Mouse (Mus musculus) gastrocnemius, adult 8-10 months (tissue): ENCODE measurements around the gene Lrrc32. TPM values are rescaled to one million over a fixed set of nuclear protein-coding genes. Genes with fewer than 3 reads are reported as not detected.
A peak's percentile ranks its signal among the peaks of the same experiment; 100 is the strongest.

Source experiments
- DNase-seq, 2 experiments: peaks; one replicate each; pipeline ENCODE4 v3.0.0; 2022; ENCODE audit warnings: low spot score in 2 of 2
- total RNA-seq, 4 experiments: library from RNA; stranded (reverse); gene quantifications; 2 replicates each; pipeline ENCODE4 v1.2.4; 2022

Lrrc32 gene
- 1 to 10 TPM; 2.4 to 6.1 (median 2.9) TPM for total RNA-seq

GRCm38 (mm10) chr7:98489131-98489530 lies at the start of gene Lrrc32:
Gene Lrrc32 (plus strand): TSS chr7:98489283.
- DNase-seq, result no peak

- no peak for DNase-seq
These were observed 49.1 kb upstream of the Lrrc32 start, which contains the start of gene Gucy2d for GRCm38 (mm10) chr7:98439956-98440466. Gene Gucy2d (plus strand): TSS chr7:98440416.

GRCm38 (mm10) chr7:98446873-98447272 lies 42.2 kb upstream of the Lrrc32 start:
- DNase-seq, result no peak

GRCm38 (mm10) chr7:98447585-98448308 lies 41.3 kb upstream of the Lrrc32 start:
- DNase-seq, result no peak

GRCm38 (mm10) chr7:98448309-98448630 lies 40.8 kb upstream of the Lrrc32 start:
- DNase-seq, result no peak

GRCm38 (mm10) chr7:98449696-98450095 lies 39.4 kb upstream of the Lrrc32 start:
- DNase-seq, result no peak

- DNase-seq, result no peak
These were observed 34.5 kb upstream of the Lrrc32 start for GRCm38 (mm10) chr7:98454397-98455120.

- no peak for DNase-seq
These were observed 28.8 kb upstream of the Lrrc32 start for GRCm38 (mm10) chr7:98460319-98460718.

- DNase-seq, result no peak
These were observed 20.0 kb upstream of the Lrrc32 start for GRCm38 (mm10) chr7:98469089-98469488.

GRCm38 (mm10) chr7:98472529-98472928 lies 16.6 kb upstream of the Lrrc32 start:
- no peak for DNase-seq

- no peak for DNase-seq
These were observed 14.5 kb upstream of the Lrrc32 start for GRCm38 (mm10) chr7:98474558-98474957.

GRCm38 (mm10) chr7:98477153-98477552 lies 11.9 kb upstream of the Lrrc32 start:
- DNase-seq, result no peak

- DNase-seq, result no peak
These were observed 8.6 kb upstream of the Lrrc32 start for GRCm38 (mm10) chr7:98480481-98480880.

- peak; percentile 71 to 72 for DNase-seq
These were observed 7.9 kb upstream of the Lrrc32 start for GRCm38 (mm10) chr7:98481066-98481734.

GRCm38 (mm10) chr7:98481861-98482260 lies 7.2 kb upstream of the Lrrc32 start:
- no peak for DNase-seq

- DNase-seq, result no peak
These were observed 6.4 kb upstream of the Lrrc32 start for GRCm38 (mm10) chr7:98482551-98483267.

GRCm38 (mm10) chr7:98483268-98483607 lies 5.8 kb upstream of the Lrrc32 start:
- DNase-seq, result no peak

GRCm38 (mm10) chr7:98484878-98485277 lies 4.2 kb upstream of the Lrrc32 start:
- no peak for DNase-seq

GRCm38 (mm10) chr7:98485508-98485907 lies 3.6 kb upstream of the Lrrc32 start:
- no peak for DNase-seq

GRCm38 (mm10) chr7:98486471-98486917 lies 2.6 kb upstream of the Lrrc32 start:
- no peak for DNase-seq

- no peak for DNase-seq
These were observed 1.7 kb upstream of the Lrrc32 start for GRCm38 (mm10) chr7:98487202-98487980.
